Mouse (Mus musculus): ENCODE data around the gene Lmna. TPM values are rescaled to one million over a fixed set of nuclear protein-coding genes. Genes with fewer than 3 reads are reported as not detected.

Gene Lmna
- total RNA-seq, 2 experiments from 2014 or later, result 9.0 to 45.6 TPM

- ATAC-seq (replicated peaks; ENCODE audit: low FRiP score, poor library complexity, severe bottlenecking), result peak; percentile 85
Measured at GRCm38 (mm10) chr3:88526157-88527131, 16.7 kb upstream of the Lmna start.

GRCm38 (mm10) chr3:88525021-88525420 lies 15.3 kb upstream of the Lmna start:
- ATAC-seq (replicated peaks; ENCODE audit: low FRiP score, poor library complexity, severe bottlenecking), result no peak

- ATAC-seq (replicated peaks; ENCODE audit: low FRiP score, poor library complexity, severe bottlenecking), result no peak
Measured at GRCm38 (mm10) chr3:88523027-88523426, 13.3 kb upstream of the Lmna start.

GRCm38 (mm10) chr3:88521803-88522331 lies 12.1 kb upstream of the Lmna start:
- peak; percentile 81 for ATAC-seq (replicated peaks; ENCODE audit: low FRiP score, poor library complexity, severe bottlenecking)

- ATAC-seq (replicated peaks; ENCODE audit: low FRiP score, poor library complexity, severe bottlenecking), result no peak
Measured at GRCm38 (mm10) chr3:88521156-88521555, 11.4 kb upstream of the Lmna start.

DNA sequence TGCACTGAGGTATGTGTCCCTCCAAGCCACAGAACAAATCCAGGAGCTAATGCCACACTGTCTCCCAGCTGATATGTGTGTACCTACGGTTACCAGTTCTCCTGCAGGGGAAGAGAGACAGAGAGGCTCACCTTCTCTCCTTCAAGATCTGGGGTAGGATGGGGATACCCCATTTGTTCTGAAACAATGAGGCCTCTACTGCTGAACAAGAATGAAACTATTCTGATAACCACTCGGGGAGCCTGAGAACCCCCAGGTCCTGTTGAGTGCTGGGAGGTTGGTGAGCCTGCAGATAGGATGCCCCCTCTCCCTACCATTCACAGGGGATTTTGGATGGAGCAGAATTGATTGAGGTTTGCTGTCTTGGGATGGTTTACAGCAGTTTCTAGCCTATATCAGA lies 10.3 kb upstream of the Lmna start:
- ATAC-seq (replicated peaks; ENCODE audit: low FRiP score, poor library complexity, severe bottlenecking), result no peak

- ATAC-seq (replicated peaks; ENCODE audit: low FRiP score, poor library complexity, severe bottlenecking), result no peak
Measured at GRCm38 (mm10) chr3:88518411-88518810, 8.7 kb upstream of the Lmna start.

DNA sequence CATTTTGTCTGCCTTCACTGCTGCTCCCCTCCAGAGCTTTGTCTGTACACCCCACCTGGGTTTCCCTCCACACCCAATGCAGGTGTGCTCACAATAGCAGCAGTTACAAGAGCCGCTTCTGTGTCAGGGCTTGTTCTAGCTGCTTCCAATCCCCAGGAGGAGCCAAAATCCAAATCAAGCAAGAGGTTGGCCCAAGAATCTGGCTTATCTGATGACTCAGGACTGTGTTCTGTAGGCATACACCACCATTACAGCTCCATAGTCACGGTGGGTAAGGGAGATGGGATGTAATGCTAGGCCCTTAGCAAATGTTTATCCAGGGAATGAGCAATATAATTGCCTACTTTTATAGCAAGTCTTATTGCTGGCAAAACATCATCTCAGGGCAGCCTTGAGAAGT lies 6.7 kb upstream of the Lmna start:
- no peak for ATAC-seq (replicated peaks; ENCODE audit: low FRiP score, poor library complexity, severe bottlenecking)

- ATAC-seq (replicated peaks; ENCODE audit: low FRiP score, poor library complexity, severe bottlenecking), result no peak
Measured at GRCm38 (mm10) chr3:88515095-88515386, 5.3 kb upstream of the Lmna start.

- ATAC-seq (replicated peaks; ENCODE audit: low FRiP score, poor library complexity, severe bottlenecking), result no peak
Measured at GRCm38 (mm10) chr3:88514231-88515094, 4.7 kb upstream of the Lmna start.

GRCm38 (mm10) chr3:88513546-88514115 lies 3.9 kb upstream of the Lmna start:
- no peak for ATAC-seq (replicated peaks; ENCODE audit: low FRiP score, poor library complexity, severe bottlenecking)

GRCm38 (mm10) chr3:88512896-88513545 lies 3.3 kb upstream of the Lmna start:
- ATAC-seq (replicated peaks; ENCODE audit: low FRiP score, poor library complexity, severe bottlenecking), result no peak

DNA sequence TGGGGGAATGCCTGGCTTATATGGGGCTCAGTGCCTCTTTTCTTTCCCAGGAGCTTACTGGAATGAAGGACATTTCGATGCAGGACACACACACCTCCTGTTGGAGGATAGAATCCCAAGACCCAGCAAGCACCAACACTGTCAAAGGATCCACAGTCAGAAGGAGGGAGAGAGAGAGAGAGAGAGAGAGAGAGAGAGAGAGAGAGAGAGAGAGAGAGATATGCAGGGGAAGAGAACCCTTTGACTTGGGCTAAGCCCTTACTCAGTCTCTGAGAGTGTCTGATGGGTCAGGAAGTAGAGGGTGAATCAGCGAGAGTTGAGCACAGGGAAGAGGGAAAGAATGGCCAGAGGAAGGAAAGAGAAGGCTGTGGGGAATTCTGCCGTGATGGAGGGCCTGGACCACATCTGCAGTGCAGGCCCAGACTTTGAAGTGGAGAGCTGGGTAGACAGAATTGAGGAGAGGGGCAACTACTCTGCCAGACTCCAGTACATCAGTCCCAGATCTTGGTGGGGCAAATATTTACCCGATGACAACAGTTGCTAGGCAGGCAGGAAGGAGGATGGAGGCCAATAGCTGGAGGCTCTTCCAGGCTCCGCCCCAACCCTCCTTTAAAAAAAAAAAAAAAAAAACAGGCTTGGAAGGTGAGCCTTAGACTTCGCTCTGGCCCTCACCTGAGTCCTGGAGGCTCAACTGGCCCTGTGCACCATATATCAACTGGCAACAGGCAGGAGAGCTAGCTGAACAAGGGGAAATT lies 2.6 kb upstream of the Lmna start:
- ATAC-seq (replicated peaks; ENCODE audit: low FRiP score, poor library complexity, severe bottlenecking), result no peak

DNA sequence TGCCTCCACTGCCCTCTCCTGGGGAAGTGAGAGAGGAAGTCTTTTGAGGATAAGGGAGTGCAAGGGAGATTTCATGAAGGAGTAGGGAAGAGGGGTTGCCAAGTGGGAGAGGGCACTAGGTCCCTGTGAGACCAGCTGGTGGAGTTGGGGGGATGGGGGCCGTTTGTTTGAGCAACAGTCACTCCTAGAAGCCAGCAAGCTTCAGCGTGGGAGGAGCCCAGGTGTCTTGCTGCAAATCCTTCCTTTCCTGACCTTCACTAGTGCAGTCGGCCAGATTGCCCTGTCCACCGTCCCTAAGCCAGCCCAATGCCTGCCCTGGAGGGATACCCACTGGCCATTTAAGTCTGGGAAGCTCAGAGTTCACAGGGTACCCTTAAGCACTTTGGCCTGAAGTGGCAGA lies 1.8 kb upstream of the Lmna start:
- ATAC-seq (replicated peaks; ENCODE audit: low FRiP score, poor library complexity, severe bottlenecking), result no peak

GRCm38 (mm10) chr3:88510421-88511289 lies 899 bp upstream of the Lmna start:
- ATAC-seq (replicated peaks; ENCODE audit: low FRiP score, poor library complexity, severe bottlenecking), result no peak

DNA sequence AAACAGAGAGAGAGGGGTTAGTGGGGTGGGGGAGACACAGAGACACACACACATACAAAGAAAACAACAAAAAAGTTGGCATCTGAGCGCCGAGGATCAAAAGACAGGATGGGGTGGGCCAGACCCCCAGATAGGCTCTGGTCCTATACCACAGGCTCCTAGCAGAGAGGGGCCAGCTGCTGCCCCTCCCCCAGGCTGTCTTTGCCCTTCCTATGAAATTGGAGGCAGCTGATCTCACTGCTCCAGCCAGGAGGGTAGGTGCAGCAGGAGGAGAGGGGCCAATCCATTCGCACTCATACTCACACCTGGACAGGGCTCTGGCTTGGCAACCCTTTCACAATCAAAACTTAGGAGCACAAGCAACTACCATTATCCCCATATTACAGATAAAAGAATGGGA lies 506 bp downstream of the Lmna start:
- no peak for ATAC-seq (replicated peaks; ENCODE audit: low FRiP score, poor library complexity, severe bottlenecking)

- ATAC-seq (replicated peaks; ENCODE audit: low FRiP score, poor library complexity, severe bottlenecking), result no peak
Measured at GRCm38 (mm10) chr3:88505765-88506164, 4.0 kb downstream of the Lmna start.

GRCm38 (mm10) chr3:88505081-88505480 lies 4.7 kb downstream of the Lmna start:
- ATAC-seq (replicated peaks; ENCODE audit: low FRiP score, poor library complexity, severe bottlenecking), result no peak

Data from erythroblast, adult 5-6 weeks (primary cell).